Mouse (Mus musculus): Measurements from ENCODE around the gene Foxo1.

- no peak for TF ChIP-seq CTCF (IDR thresholded peaks at IDR 0.05; ENCODE audit: low read depth)
- no peak for TF ChIP-seq EP300 (optimal IDR thresholded peaks at IDR 0.05)
Measured at GRCm38 (mm10) chr3:52300517-52300916, 32.4 kb downstream of the Foxo1 start.
